Mouse (Mus musculus): Measurements from ENCODE around the gene Srarp. TPM values are rescaled to one million over a fixed set of nuclear protein-coding genes. Genes with fewer than 3 reads are reported as not detected.
A peak's percentile ranks its signal among the peaks of the same experiment; 100 is the strongest.

Srarp gene
- total RNA-seq, 2 experiments from 2014 or later: not detected

GRCm38 (mm10) chr4:141458888-141459287, 23.0 kb upstream of the Srarp start:
- no peak for DNase-seq
- intact Hi-C loops (cut with DNase I): no loop called here

- DNase-seq: peak; percentile 51 to 60
- intact Hi-C loops (cut with DNase I): no loop called here
Measured at GRCm38 (mm10) chr4:141458236-141458635, 22.3 kb upstream of the Srarp start.

DNA sequence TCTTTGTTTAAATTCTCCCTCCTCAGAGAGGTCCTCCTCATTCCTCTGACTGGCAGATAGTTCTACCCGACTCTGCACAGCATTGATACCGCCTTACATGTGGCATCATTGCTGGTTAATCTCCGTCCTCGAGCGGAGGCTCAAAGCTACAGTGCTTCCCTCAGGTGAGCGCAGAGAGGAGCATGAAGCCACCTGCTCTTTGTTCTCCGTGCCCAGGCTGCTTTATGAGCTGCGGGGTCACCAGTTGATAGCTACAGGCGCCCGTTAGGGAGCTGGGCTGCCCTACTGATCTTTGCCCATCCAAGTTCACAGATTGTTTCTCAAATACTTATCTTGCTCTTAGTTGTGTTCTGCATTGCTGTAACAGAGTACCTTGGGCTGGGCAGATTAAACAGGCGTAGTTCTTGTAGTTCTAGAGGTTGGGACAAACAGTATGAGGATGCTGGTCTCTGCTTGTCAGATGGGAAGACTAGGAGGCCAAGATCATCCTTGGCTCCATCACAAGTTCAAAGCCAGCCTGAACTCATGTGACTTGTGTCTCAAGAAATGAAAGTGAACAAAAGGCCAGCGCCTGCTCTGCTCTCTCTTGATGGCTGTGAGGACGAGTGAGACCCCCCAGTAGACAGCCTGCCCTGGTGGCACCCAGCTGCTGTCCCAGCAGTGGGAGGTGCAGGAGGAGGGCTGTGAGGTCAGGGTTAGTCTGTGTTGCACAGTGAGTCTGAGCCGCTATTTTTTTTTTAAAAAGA, 20.5 kb upstream of the Srarp start:
- no peak for DNase-seq
- intact Hi-C loops (cut with DNase I): no loop called here

DNA sequence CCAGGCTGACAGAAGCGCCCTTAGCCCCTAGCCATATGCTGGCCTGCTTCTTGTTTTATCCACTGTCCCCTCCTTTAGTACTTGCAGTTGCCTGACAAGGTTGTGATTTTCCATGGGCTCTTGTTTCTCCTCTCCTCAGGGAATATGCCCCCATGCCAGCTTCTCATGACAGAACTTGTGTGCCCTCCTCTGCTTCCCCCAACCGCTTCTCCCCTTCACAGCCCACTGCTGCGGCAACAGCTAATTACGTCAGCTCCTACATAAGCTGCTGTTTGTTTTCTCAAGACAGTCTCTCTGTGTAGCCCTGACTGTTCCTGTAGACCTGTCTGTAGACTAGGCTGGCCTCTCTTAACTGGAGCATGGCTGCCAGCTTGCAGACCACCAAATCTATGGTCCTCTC, 19.6 kb upstream of the Srarp start:
- intact Hi-C loops (cut with DNase I): no loop called here

DNA sequence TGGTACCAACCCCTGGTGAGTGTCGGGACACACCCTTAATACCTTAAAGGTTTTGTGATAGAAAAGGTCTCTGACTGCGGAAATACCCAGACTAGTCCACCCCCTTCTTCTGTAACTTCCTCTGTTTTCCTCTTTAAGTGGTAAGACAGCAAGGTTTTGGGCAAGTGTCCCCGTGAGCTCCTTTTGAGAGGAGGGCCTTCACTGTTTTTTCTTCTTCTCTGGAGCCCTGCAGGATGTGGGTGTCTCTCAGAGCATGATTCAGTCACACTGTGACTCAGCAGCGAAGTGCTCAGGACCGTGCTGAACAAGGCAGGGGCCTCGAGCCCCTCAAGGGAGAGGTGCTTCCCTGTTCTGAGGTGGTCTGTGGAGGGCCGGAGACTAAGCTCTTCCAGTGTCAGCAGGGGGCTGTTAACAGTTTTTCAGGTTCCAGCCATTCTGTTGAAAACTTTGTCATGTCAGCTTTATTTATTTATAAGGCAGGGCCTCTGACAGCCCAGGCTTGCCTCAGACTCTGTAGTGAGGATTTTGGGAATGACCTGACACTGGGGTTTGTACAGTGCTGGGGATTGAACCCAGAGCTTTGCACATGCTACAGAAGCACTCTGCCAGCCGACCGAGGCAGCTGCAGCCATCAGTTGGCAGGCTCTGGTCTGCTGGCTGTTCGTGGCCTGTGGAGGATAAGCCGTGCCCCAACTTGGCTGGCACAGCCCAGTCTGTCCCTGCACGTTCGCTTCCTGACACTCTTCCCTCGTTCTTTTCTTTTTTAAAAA, 18.9 kb upstream of the Srarp start:
- intact Hi-C loops (cut with DNase I): no loop called here
- no peak for DNase-seq

More for the DNA sequence above, 19.6 kb upstream of the Srarp start:
- DNase-seq: no peak

- intact Hi-C loops (cut with DNase I): loop anchor here (1.0 kb wide), 1 partner anchor 32 kb away; no protein-coding TSS in a partner anchor
Measured at GRCm38 (mm10) chr4:141451916-141452450, 16.1 kb upstream of the Srarp start.

GRCm38 (mm10) chr4:141451251-141451650, 15.3 kb upstream of the Srarp start:
- intact Hi-C loops (cut with DNase I): loop anchor here (1.0 kb wide), 1 partner anchor 33 kb away; no protein-coding TSS in a partner anchor
- no peak for DNase-seq

More at GRCm38 (mm10) chr4:141451916-141452450, 16.1 kb upstream of the Srarp start:
- DNase-seq: no peak

DNA sequence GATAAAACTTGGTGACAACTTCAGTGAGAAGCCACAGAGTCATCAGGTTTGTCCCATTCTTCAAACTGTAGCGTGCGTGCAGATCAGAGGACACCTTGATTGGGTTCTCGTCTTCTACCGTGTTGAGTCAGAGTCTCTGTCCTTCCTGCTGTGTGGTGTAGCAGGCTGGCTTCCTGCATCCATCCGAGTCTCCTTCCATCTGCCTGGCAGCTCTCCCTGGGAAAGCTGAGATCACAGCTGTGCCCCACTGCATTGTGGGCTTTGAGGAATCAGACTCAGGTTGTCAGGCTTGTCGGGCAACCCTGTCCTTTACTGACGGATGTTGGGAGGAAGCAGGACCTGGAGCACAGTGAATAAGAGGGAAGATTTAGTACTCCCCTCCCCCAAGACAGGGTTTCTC, 10.3 kb upstream of the Srarp start:
- intact Hi-C loops (cut with DNase I): no loop called here
- DNase-seq: no peak

DNA sequence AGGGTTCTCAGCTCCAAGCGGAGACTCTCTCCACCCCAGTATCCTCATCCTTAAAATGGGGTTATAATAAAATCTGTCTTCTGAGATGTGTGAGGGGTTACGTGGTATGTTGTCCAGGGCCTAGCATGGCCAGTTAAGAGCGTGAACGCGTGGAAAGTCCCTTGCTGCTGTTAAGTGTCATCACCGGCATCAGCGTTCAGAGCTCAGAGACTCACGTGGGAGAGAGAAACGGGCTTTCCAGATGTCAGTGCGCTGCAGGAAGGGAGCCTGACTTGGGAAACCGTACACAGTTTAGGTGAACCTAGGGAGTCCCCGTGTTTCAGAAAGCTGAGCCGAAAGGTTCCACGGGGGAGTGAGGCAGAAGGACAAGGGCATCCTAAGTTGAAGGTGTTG, 9.4 kb upstream of the Srarp start:
- no peak for DNase-seq
- intact Hi-C loops (cut with DNase I): no loop called here

DNA sequence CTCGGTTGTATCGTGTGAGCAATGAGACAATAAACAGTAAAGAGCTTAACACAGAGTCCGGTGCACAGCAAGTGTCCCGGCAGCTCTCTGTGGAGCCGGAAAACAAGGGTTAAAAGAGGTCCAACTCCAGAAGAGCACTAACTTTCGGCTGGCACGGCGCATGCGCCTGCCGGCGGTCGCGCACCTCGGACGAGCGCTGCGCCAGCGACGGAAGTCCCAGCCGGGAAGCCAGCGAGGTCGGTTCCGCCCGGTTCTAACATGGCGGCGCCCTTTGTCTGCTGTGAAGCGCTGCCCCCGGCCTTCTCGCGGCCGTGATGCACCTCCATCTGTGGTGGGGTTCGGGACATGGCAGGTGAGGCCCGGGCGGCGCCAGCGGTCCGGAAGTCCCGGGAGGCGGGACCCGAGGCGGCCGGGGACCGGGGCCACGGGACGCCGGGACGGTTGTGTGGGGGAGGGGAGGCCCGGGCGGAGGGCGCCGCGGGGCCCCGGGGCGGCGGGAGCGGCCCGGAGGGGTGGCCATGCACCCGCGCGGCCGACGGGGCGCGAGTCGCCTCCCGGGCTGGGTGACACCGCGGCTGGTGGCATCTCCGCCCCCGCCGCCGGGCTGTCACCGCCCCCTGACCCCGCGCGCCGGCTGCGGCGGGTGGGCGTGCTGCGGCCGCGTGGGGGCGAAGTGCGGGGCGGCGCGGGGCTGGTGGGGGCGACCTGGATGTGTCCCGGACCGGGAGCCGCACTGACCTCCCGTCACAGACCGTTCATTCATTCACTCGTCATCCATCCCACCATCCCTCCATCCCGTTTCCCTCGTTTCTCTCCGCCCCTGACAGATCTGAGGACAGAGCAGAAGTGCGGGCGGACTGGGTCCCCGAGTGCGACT, 8.8 kb upstream of the Srarp start, which contains the start of gene Zbtb17:
Gene Zbtb17, plus strand, starts transcription at position 204 of the 877 bp plus-strand sequence.
- intact Hi-C loops (cut with DNase I): no loop called here
- DNase-seq: peak; percentile 92 to 94

GRCm38 (mm10) chr4:141443641-141444429, 7.9 kb upstream of the Srarp start:
- DNase-seq: no peak
- intact Hi-C loops (cut with DNase I): no loop called here

DNA sequence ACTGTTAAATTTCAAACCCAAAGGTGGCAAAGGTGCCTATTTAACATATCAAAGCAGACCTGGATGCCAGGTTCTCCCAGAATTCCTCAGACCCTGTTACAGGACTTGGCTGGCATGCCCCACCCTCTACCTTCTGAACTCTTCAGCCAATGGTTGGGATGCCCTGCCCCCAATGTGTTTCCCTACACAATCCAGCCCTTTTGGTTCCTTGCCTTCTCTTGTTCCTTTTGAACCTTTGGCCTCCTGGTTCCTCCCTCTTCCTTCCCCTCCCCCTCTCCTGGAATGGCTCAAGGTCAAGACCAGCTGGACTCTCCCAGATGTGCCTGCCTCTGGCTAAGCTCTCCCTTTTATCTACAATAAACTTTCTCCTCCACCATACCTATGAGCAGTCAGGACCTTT, 5.0 kb upstream of the Srarp start:
- no peak for DNase-seq
- intact Hi-C loops (cut with DNase I): no loop called here

GRCm38 (mm10) chr4:141439083-141439803, 3.3 kb upstream of the Srarp start:
- DNase-seq: no peak
- intact Hi-C loops (cut with DNase I): no loop called here

DNA sequence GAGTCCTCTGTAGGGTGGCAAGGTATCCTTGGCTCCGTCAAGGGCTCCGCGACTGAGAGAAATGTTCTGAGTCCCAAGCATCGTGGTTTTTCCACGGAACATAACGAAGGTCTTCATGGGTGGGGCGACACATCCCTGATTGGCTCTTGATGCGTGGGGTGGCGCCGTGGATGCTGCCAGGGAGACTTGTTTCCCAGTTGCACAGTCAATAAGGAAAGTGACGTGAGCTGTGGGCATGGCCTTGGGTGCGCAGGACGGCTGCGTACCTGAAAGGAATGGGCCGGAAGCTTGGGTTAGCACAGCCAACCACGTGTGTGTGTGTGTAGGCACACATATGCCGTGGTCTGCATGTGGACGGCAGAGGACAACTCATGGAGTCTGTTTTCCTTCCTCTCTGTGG, 2.7 kb downstream of the Srarp start:
- DNase-seq: no peak
- intact Hi-C loops (cut with DNase I): no loop called here

GRCm38 (mm10) chr4:141432666-141433065, 3.2 kb downstream of the Srarp start:
- intact Hi-C loops (cut with DNase I): no loop called here
- no peak for DNase-seq

GRCm38 (mm10) chr4:141430997-141431396, 4.9 kb downstream of the Srarp start:
- intact Hi-C loops (cut with DNase I): loop anchor here (1.0 to 2.0 kb wide), 4 partner anchors 27 to 144 kb away; no protein-coding TSS in a partner anchor
- DNase-seq: peak; percentile 81 to 83

- intact Hi-C loops (cut with DNase I): loop anchor here (1.0 to 2.0 kb wide), 2 partner anchors 26 to 77 kb away; no protein-coding TSS in a partner anchor
Measured at GRCm38 (mm10) chr4:141429847-141430246, 6.1 kb downstream of the Srarp start.

DNA sequence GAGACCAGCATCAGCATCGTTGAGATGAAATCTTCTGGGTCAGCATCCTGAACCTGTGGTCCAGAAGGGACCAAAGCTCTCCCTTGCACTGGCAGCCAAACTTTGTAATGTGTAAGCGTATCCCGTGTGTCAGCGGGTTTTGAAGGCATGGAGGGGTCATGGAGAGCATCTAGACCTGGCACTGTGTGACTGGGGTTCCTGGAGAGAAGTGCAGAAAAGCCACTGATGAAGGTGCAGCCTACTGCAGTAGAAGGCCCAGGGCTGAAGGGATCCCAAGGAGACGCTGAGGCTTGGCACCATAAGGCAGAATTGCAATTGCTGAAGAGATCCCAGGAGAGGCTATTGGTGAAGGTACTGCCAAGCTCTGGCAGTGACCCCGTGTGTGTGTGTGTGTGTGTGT, 6.5 kb downstream of the Srarp start:
- DNase-seq: peak in 1 of 2 experiments; percentile 48
- intact Hi-C loops (cut with DNase I): no loop called here

More at GRCm38 (mm10) chr4:141429847-141430246, 6.1 kb downstream of the Srarp start:
- peak; percentile 63 to 75 for DNase-seq

GRCm38 (mm10) chr4:141427921-141428320, 8.0 kb downstream of the Srarp start:
- DNase-seq: no peak
- intact Hi-C loops (cut with DNase I): no loop called here

Measured in heart, postnatal 10 days (tissue).